Mouse (Mus musculus): ENCODE measurements around the gene Ssh3. TPM values are rescaled to one million over a fixed set of nuclear protein-coding genes. Genes with fewer than 3 reads are reported as not detected.

Gene Ssh3
- total RNA-seq, 2 experiments from 2014 or later = 2.6 to 4.4 TPM

- peak; percentile 53 for DNase-seq
- intact Hi-C loops (cut with DNase I; ENCODE audit: low total_unique reads) = no loop called here
These were observed 47.8 kb downstream of the Ssh3 start for GRCm38 (mm10) chr19:4220957-4221743.

- DNase-seq = no peak
These were observed 48.6 kb downstream of the Ssh3 start for GRCm38 (mm10) chr19:4220416-4220815.

GRCm38 (mm10) chr19:4219943-4220342 lies 49.0 kb downstream of the Ssh3 start:
- DNase-seq = no peak
- intact Hi-C loops (cut with DNase I; ENCODE audit: low total_unique reads) = no loop called here

More at GRCm38 (mm10) chr19:4220416-4220815, 48.6 kb downstream of the Ssh3 start:
- intact Hi-C loops (cut with DNase I; ENCODE audit: low total_unique reads) = no loop called here

- DNase-seq = no peak
- intact Hi-C loops (cut with DNase I; ENCODE audit: low total_unique reads) = no loop called here
These were observed 50.2 kb downstream of the Ssh3 start for GRCm38 (mm10) chr19:4218784-4219183.

GRCm38 (mm10) chr19:4218293-4218692 lies 50.7 kb downstream of the Ssh3 start:
- DNase-seq = no peak
- intact Hi-C loops (cut with DNase I; ENCODE audit: low total_unique reads) = no loop called here

GRCm38 (mm10) chr19:4217855-4218254 lies 51.1 kb downstream of the Ssh3 start:
- intact Hi-C loops (cut with DNase I; ENCODE audit: low total_unique reads) = no loop called here
- DNase-seq = no peak

- intact Hi-C loops (cut with DNase I; ENCODE audit: low total_unique reads) = no loop called here
- no peak for DNase-seq
These were observed 51.8 kb downstream of the Ssh3 start for GRCm38 (mm10) chr19:4217140-4217539.

GRCm38 (mm10) chr19:4216041-4216685 lies 52.8 kb downstream of the Ssh3 start:
- DNase-seq = peak; percentile 42
- intact Hi-C loops (cut with DNase I; ENCODE audit: low total_unique reads) = no loop called here

- intact Hi-C loops (cut with DNase I; ENCODE audit: low total_unique reads) = no loop called here
- DNase-seq = no peak
These were observed 53.5 kb downstream of the Ssh3 start for GRCm38 (mm10) chr19:4215451-4215840.

- DNase-seq = no peak
These were observed 54.1 kb downstream of the Ssh3 start for GRCm38 (mm10) chr19:4214771-4215450.

GRCm38 (mm10) chr19:4214071-4214770 lies 54.8 kb downstream of the Ssh3 start, which contains the start of the genes Clcf1 and AC109138.7:
TSS of gene Clcf1 (plus strand) at chr19:4214238.
TSS of gene AC109138.7 (plus strand) at chr19:4214357.
- intact Hi-C loops (cut with DNase I; ENCODE audit: low total_unique reads) = no loop called here
- DNase-seq = peak; percentile 42

More at GRCm38 (mm10) chr19:4214771-4215450, 54.1 kb downstream of the Ssh3 start:
- intact Hi-C loops (cut with DNase I; ENCODE audit: low total_unique reads) = no loop called here

- intact Hi-C loops (cut with DNase I; ENCODE audit: low total_unique reads) = no loop called here
- no peak for DNase-seq
These were observed 55.4 kb downstream of the Ssh3 start for GRCm38 (mm10) chr19:4213524-4213974.

GRCm38 (mm10) chr19:4211891-4212588 lies 56.9 kb downstream of the Ssh3 start:
- no peak for DNase-seq
- intact Hi-C loops (cut with DNase I; ENCODE audit: low total_unique reads) = no loop called here

Small RNA genes lying within 50 kb of the gene (microRNA-seq; reads per million reads assigned to microRNA genes)
- gene Gm26115 (0 reads per million in 2 experiments), gene Mir6985 (0 to 0.32 reads per million in 2 experiments)

Other genes with a start within 250 kb of the Ssh3 start
- gene Gstp1, start 231.2 kb downstream of the Ssh3 start, total RNA-seq (2021) = 100 to 1,000 TPM; 228 to 235 TPM
- gene Gstp2, start 223.2 kb downstream of the Ssh3 start, total RNA-seq (2021) = 10 to 100 TPM; 72.8 to 85.9 TPM
- not detected for gene Gstp3, start 209.6 kb downstream of the Ssh3 start, total RNA-seq (2021)
- gene Cabp2, start 187.6 kb downstream of the Ssh3 start, total RNA-seq (2021) = not detected
- gene Cdk2ap2, start 172.0 kb downstream of the Ssh3 start, total RNA-seq (2021) = 10 to 100 TPM; 17.3 to 17.5 TPM
- 1 to 10 TPM; 3.7 to 4.2 TPM for gene Pitpnm1, start 169.2 kb downstream of the Ssh3 start, total RNA-seq (2021)
- 10 to 100 TPM; 51.4 to 57.9 TPM for gene Aip, start 143.3 kb downstream of the Ssh3 start, total RNA-seq (2021)
- gene Gpr152, start 129.4 kb downstream of the Ssh3 start, total RNA-seq (2021) = not detected
- gene Cabp4, start 125.1 kb downstream of the Ssh3 start, total RNA-seq (2021) = under 1 TPM in 1 of 2 experiments, not detected in 1; 0.14 TPM
- gene Coro1b, start 120.6 kb downstream of the Ssh3 start, total RNA-seq (2021) = 10 to 100 TPM; 31.7 to 31.8 TPM
- under 1 TPM; 0.29 to 0.78 TPM for gene Ptprcap, start 115.6 kb downstream of the Ssh3 start, total RNA-seq (2021)
- gene Rps6kb2, start 105.8 kb downstream of the Ssh3 start, total RNA-seq (2021) = 10 to 100 TPM; 28.5 to 31.3 TPM
- gene Carns1, start 93.7 kb downstream of the Ssh3 start, total RNA-seq (2021) = 10 to 100 TPM; 23.4 to 27.5 TPM
- gene Tbc1d10c, start 77.9 kb downstream of the Ssh3 start, total RNA-seq (2021) = 1 to 10 TPM; 2.7 TPM
- gene Ppp1ca, start 77.1 kb downstream of the Ssh3 start, total RNA-seq (2021) = 100 to 1,000 TPM; 266 to 269 TPM
- 1 to 10 TPM; 3.1 to 3.4 TPM for gene Rad9a, start 67.5 kb downstream of the Ssh3 start, total RNA-seq (2021)
- 1 to 10 TPM in 1 of 2 experiments, under 1 TPM in 1; 0.58 to 1.2 TPM for gene Clcf1, start 54.9 kb downstream of the Ssh3 start, total RNA-seq (2021)
- gene AC109138.7, start 54.8 kb downstream of the Ssh3 start, total RNA-seq (2021) = not detected
- gene Pold4, start 37.3 kb downstream of the Ssh3 start, total RNA-seq (2021) = 10 to 100 TPM; 21.4 to 22.7 TPM
- gene Ankrd13d, start 14.0 kb upstream of the Ssh3 start, total RNA-seq (2021) = under 1 TPM; 0.62 to 0.90 TPM
- 10 to 100 TPM; 31.8 to 36.4 TPM for gene Grk2, start 37.0 kb upstream of the Ssh3 start, total RNA-seq (2021)
- gene Kdm2a, start 129.1 kb upstream of the Ssh3 start, total RNA-seq (2021) = 10 to 100 TPM; 27.7 to 29.0 TPM
- 1 to 10 TPM; 1.0 to 2.0 TPM for gene Rhod, start 170.3 kb upstream of the Ssh3 start, total RNA-seq (2021)
- gene Syt12, start 208.3 kb upstream of the Ssh3 start, total RNA-seq (2021) = 1 to 10 TPM; 2.1 to 5.4 TPM
- gene 2010003K11Rik, start 229.4 kb upstream of the Ssh3 start, total RNA-seq (2021) = not detected
- gene Pcx, start 241.3 kb upstream of the Ssh3 start, total RNA-seq (2021) = 10 to 100 TPM; 16.1 to 17.4 TPM

Measured in gastrocnemius, postnatal 14 days (tissue).